Mouse (Mus musculus): ENCODE results near the gene Pla2g6. TPM values are rescaled to one million over a fixed set of nuclear protein-coding genes. Genes with fewer than 3 reads are reported as not detected.

Gene Pla2g6
- total RNA-seq, 2 experiments from 2014 or later, result 27.0 to 27.5 TPM

Small RNA genes lying within 50 kb of the gene (microRNA-seq; reads per million reads assigned to microRNA genes)
- gene Mir1943, result 1.4 reads per million

Other genes starting within 250 kb of the Pla2g6 start
- gene Micall1, start 219.5 kb downstream of the Pla2g6 start, total RNA-seq (2021), result 10 to 100 TPM; 29.0 to 33.4 TPM
- gene Polr2f, start 187.4 kb downstream of the Pla2g6 start, total RNA-seq (2021), result 100 to 1,000 TPM; 145 TPM
- gene 1700088E04Rik, start 187.1 kb downstream of the Pla2g6 start, total RNA-seq (2021), result 1 to 10 TPM; 3.5 to 3.7 TPM
- gene Sox10, start 163.2 kb downstream of the Pla2g6 start, total RNA-seq (2021), result 1 to 10 TPM; 4.7 to 5.3 TPM
- 10 to 100 TPM; 18.9 to 28.4 TPM for gene Pick1, start 99.2 kb downstream of the Pla2g6 start, total RNA-seq (2021)
- under 1 TPM; 0.24 to 0.45 TPM for gene Gm49486, start 99.0 kb downstream of the Pla2g6 start, total RNA-seq (2021)
- under 1 TPM in 1 of 2 experiments, not detected in 1; 0.15 TPM for gene Slc16a8, start 73.6 kb downstream of the Pla2g6 start, total RNA-seq (2021)
- gene Baiap2l2, start 42.9 kb downstream of the Pla2g6 start, total RNA-seq (2021), result under 1 TPM; 0.85 to 0.99 TPM
- 10 to 100 TPM in 1 of 2 experiments, 1 to 10 TPM in 1; 3.6 to 10.8 TPM for gene Maff, start 18.2 kb upstream of the Pla2g6 start, total RNA-seq (2021)
- gene Tmem184b, start 75.2 kb upstream of the Pla2g6 start, total RNA-seq (2021), result 10 to 100 TPM; 51.4 to 56.6 TPM
- 10 to 100 TPM; 65.7 to 77.7 TPM for gene Csnk1e, start 127.2 kb upstream of the Pla2g6 start, total RNA-seq (2021)
- gene Kcnj4, start 176.9 kb upstream of the Pla2g6 start, total RNA-seq (2021), result under 1 TPM in 1 of 2 experiments, not detected in 1; 0.24 TPM
- gene Kdelr3, start 188.0 kb upstream of the Pla2g6 start, total RNA-seq (2021), result 10 to 100 TPM; 11.4 to 13.2 TPM
- gene Ddx17, start 218.4 kb upstream of the Pla2g6 start, total RNA-seq (2021), result 100 to 1,000 TPM; 223 to 364 TPM

All from adrenal gland, postnatal 10 days (tissue).